Mouse (Mus musculus): Measurements from ENCODE around the gene Trim45. TPM values are rescaled to one million over a fixed set of nuclear protein-coding genes. Genes with fewer than 3 reads are reported as not detected.

Trim45 gene
- total and polyA plus RNA-seq, 3 experiments = 2.1 to 4.4 (median 2.7) TPM

DNA sequence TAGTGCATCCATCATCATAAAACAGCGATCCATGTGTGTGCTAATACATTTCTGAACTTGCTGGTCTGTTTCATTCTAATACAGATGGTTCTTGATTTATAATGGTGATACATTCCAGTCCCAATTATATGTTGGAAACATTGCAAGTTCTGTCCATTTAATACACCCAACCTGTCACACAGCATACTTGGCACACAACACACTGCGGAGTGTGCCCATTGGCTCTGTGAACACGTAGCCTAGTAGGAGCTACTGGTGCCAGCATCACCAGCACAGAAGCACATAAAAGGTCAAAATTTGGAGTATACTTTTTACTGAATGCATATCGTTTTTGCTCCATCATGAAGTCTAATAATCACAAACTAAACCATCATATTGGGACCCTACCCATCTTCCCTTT is 44.9 kb upstream of the Trim45 start:
- dilution Hi-C loops (cut with MboI; ENCODE audit: extremely low pct_ligation_motif_present, extremely low pct_unique_long_range_greater_than_20kb, low sequenced_read_pairs) (no loop called here), in situ Hi-C loops (cut with MboI; ENCODE audit: low pct_ligation_motif_present, low pct_unique_long_range_greater_than_20kb, low sequenced_read_pairs) (no loop called here)
- no peak for TF ChIP-seq MAZ (IDR thresholded peaks at IDR 0.05; ENCODE audit: low read depth, low read length)
- TF ChIP-seq POLR2AphosphoS2 (IDR thresholded peaks at IDR 0.05; ENCODE audit: low read depth, low read length) = no peak
- TF ChIP-seq JUND (conservative IDR thresholded peaks at IDR 0.05; ENCODE audit: low read depth, low read length) = no peak
- no peak for TF ChIP-seq PAX5 (IDR thresholded peaks at IDR 0.05; ENCODE audit: low read length)
- TF ChIP-seq UBTF (IDR thresholded peaks at IDR 0.05; ENCODE audit: low read depth, low read length) = no peak
- no peak for TF ChIP-seq JUN (IDR thresholded peaks at IDR 0.05; ENCODE audit: insufficient read depth, low read depth, low read length)
- TF ChIP-seq MAX (IDR thresholded peaks at IDR 0.05; ENCODE audit: low read length) = no peak
- no peak for TF ChIP-seq CHD2 (IDR thresholded peaks at IDR 0.05; ENCODE audit: low read length)
- TF ChIP-seq ZNF384 (IDR thresholded peaks at IDR 0.05; ENCODE audit: low read depth, low read length) = no peak
- TF ChIP-seq NRF1 (IDR thresholded peaks at IDR 0.05; ENCODE audit: low read depth, low read length) = no peak
- TF ChIP-seq ELF1 (IDR thresholded peaks at IDR 0.05; ENCODE audit: low read depth, low read length) = no peak
- TF ChIP-seq USF2 (conservative IDR thresholded peaks at IDR 0.05; ENCODE audit: low read depth, low read length) = no peak
- no peak for TF ChIP-seq CHD1 (IDR thresholded peaks at IDR 0.05; ENCODE audit: low read depth, low read length)
- TF ChIP-seq HCFC1 (IDR thresholded peaks at IDR 0.05; ENCODE audit: low read depth, low read length) = no peak
- no peak for TF ChIP-seq ETS1 (conservative IDR thresholded peaks at IDR 0.05; ENCODE audit: low read depth, low read length)
- TF ChIP-seq ZC3H11A (IDR thresholded peaks at IDR 0.05; ENCODE audit: low read depth, low read length) = no peak
- Histone ChIP-seq H3K9me3 (replicated peaks; ENCODE audit: low read length) (no peaks in the 10 kb centered on the region), H3K9ac (ENCODE audit: insufficient read depth, low read depth) (no peak overlapping the region), H3K27me3 (replicated peaks) (no peaks in the 10 kb centered on the region), H3K79me2 (replicated peaks; ENCODE audit: control insufficient read depth, extremely low read depth, insufficient read depth, poor library complexity, severe bottlenecking) (no peaks in the 10 kb centered on the region), H3K4me2 (ENCODE audit: insufficient read depth, low read depth, poor library complexity, severe bottlenecking) (no peak overlapping the region), H3K4me1 (ENCODE audit: control insufficient read depth in 1 of 2, insufficient read depth in 2 of 2) (no peaks in the 10 kb centered on the region), H3K4me3 (replicated peaks in 1 of 3; ENCODE audit: low read depth in 2 of 3, low read length in 2 of 3, poor library complexity in 1 of 3) (no peak overlapping the region), H3K27ac (ENCODE audit: insufficient read depth, low read depth) (no peak overlapping the region), H3K36me3 (replicated peaks in 1 of 2; ENCODE audit: control insufficient read depth in 1 of 2, insufficient read depth in 1 of 2, low read length in 1 of 2) (no peaks in the 10 kb centered on the region)
- DNase-seq (ENCODE audit: extremely low read depth) = no peak

DNA sequence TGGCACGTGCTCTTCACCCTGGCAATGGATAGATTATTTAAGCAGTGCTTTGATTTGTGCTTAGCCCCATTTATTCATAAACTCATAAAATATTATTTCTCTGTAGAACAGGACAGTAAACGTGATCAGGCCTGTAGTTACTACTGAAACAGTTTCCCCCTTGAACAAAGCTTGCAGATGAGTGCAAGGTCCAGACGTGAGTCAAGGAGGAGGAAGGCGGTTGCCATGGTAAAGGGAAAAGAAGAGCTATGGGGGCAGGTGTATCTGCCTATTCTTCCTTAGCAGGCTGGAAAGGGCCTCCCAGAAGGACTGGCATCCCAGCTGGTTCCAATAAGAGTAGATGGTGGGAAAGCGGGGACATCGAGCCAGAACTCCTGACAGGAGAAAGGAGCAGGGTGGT is 40.6 kb upstream of the Trim45 start:
- no peaks in the 10 kb centered on the region for H3K36me3 ChIP-seq (replicated peaks in 1 of 2; ENCODE audit: control insufficient read depth in 1 of 2, insufficient read depth in 1 of 2, low read length in 1 of 2)
- in situ Hi-C loops (cut with MboI; ENCODE audit: low pct_ligation_motif_present, low pct_unique_long_range_greater_than_20kb, low sequenced_read_pairs) = no loop called here
- dilution Hi-C loops (cut with MboI; ENCODE audit: extremely low pct_ligation_motif_present, extremely low pct_unique_long_range_greater_than_20kb, low sequenced_read_pairs) = no loop called here

More for the DNA sequence above, 40.6 kb upstream of the Trim45 start:
- Histone ChIP-seq H3K27ac (ENCODE audit: insufficient read depth, low read depth) (no peak overlapping the region), H3K4me1 (ENCODE audit: control insufficient read depth in 1 of 2, insufficient read depth in 2 of 2) (peaks cover 0 to 4% of the 10 kb centered on the region in 2 experiments; a peak in 1 of 4 replicates), H3K79me2 (replicated peaks; ENCODE audit: control insufficient read depth, extremely low read depth, insufficient read depth, poor library complexity, severe bottlenecking) (no peaks in the 10 kb centered on the region), H3K4me3 (replicated peaks in 1 of 3; ENCODE audit: low read depth in 2 of 3, low read length in 2 of 3, poor library complexity in 1 of 3) (no peak overlapping the region), H3K27me3 (replicated peaks) (no peaks in the 10 kb centered on the region), H3K9ac (ENCODE audit: insufficient read depth, low read depth) (no peak overlapping the region), H3K9me3 (replicated peaks; ENCODE audit: low read length) (no peaks in the 10 kb centered on the region), H3K4me2 (ENCODE audit: insufficient read depth, low read depth, poor library complexity, severe bottlenecking) (no peak overlapping the region)
- DNase-seq (ENCODE audit: extremely low read depth) = no peak
- TF ChIP-seq TCF12 (IDR thresholded peaks at IDR 0.05; ENCODE audit: low read depth, low read length) (no peak), UBTF (IDR thresholded peaks at IDR 0.05; ENCODE audit: low read depth, low read length) (no peak), CHD2 (IDR thresholded peaks at IDR 0.05; ENCODE audit: low read length) (no peak)
